Mouse (Mus musculus): ENCODE data around the gene Sbp. TPM values are rescaled to one million over a fixed set of nuclear protein-coding genes. Genes with fewer than 3 reads are reported as not detected.

The Sbp gene
- not detected for polyA plus RNA-seq (2017; shearing (Covaris generic))

GRCm38 (mm10) chr17:23941372-23941771 lies at the start of gene Sbp:
TSS of gene Sbp (plus strand) at chr17:23941672.

GRCm38 (mm10) chr17:23917158-23917557 lies 24.3 kb upstream of the Sbp start, which contains the start of gene Dcpp3:
TSS of gene Dcpp3 (plus strand) at chr17:23917458.

GRCm38 (mm10) chr17:23955174-23955573 lies 13.7 kb downstream of the Sbp start, which contains the start of gene Sbpl:
TSS of gene Sbpl (minus strand) at chr17:23955274.

DNA sequence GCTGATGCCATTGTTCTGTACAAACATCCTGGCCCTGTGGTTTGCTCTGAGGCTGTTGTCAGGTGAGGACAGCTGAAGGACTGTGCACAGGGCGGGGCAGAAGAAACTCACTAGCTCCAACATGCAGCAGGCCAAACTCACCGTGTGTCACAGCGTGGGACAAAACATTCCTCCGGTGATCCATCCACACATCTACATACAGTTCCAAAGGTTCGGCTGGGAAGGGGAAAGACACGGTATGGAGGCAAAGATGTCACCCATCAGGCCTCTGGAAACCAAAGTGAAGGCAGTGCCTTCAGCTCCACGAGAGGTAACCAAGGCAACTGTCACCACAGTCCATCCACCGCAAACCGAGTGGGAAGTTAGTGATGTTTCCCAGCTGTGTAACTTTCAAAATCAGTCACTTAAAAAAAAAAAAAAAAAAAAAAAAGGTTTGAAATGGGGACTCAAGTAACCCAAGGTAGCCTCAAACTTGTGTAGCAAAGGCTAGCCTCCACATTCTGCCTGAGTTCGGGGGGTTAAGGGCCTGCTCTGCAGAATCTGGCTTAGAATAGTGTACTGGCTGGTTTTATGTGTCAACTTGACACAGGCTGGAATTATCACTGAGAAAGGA lies 38.9 kb downstream of the Sbp start, which contains the start of gene Prss30:
Gene Prss30 (minus strand): TSS at position 270 of the 613 bp plus-strand sequence.

Other genes starting within 250 kb of the Sbp start
- gene 1520401A03Rik, start 218.9 kb upstream of the Sbp start, polyA plus RNA-seq (2017; shearing (Covaris generic)): not detected
- 19.9 TPM for gene Pkmyt1, start 215.3 kb upstream of the Sbp start, polyA plus RNA-seq (2017; shearing (Covaris generic))
- gene Paqr4, start 200.8 kb upstream of the Sbp start, polyA plus RNA-seq (2017; shearing (Covaris generic)): 8.8 TPM
- gene Kremen2, start 195.8 kb upstream of the Sbp start, polyA plus RNA-seq (2017; shearing (Covaris generic)): 5.7 TPM
- gene Flywch1, start 170.1 kb upstream of the Sbp start, polyA plus RNA-seq (2017; shearing (Covaris generic)): 31.6 TPM
- gene Flywch2, start 155.6 kb upstream of the Sbp start, polyA plus RNA-seq (2017; shearing (Covaris generic)): 4.9 TPM
- gene Srrm2, start 151.1 kb upstream of the Sbp start, polyA plus RNA-seq (2017; shearing (Covaris generic)): 454 TPM
- gene Elob, start 112.5 kb upstream of the Sbp start, polyA plus RNA-seq (2017; shearing (Covaris generic)): 708 TPM
- 0.49 TPM for gene Prss33, start 105.6 kb upstream of the Sbp start, polyA plus RNA-seq (2017; shearing (Covaris generic))
- not detected for gene Prss32, start 97.8 kb upstream of the Sbp start, polyA plus RNA-seq (2017; shearing (Covaris generic))
- 5.6 TPM for gene Prss41, start 97.5 kb upstream of the Sbp start, polyA plus RNA-seq (2017; shearing (Covaris generic))
- not detected for gene Prss21, start 73.6 kb upstream of the Sbp start, polyA plus RNA-seq (2017; shearing (Covaris generic))
- gene Dcpp1, start 60.8 kb upstream of the Sbp start, polyA plus RNA-seq (2017; shearing (Covaris generic)): not detected
- not detected for gene Dcpp2, start 60.8 kb upstream of the Sbp start, polyA plus RNA-seq (2017; shearing (Covaris generic))
- not detected for gene Dcpp3, start 24.2 kb upstream of the Sbp start, polyA plus RNA-seq (2017; shearing (Covaris generic))
- not detected for gene Sbpl, start 13.6 kb downstream of the Sbp start, polyA plus RNA-seq (2017; shearing (Covaris generic))
- 0.61 TPM for gene Prss30, start 38.9 kb downstream of the Sbp start, polyA plus RNA-seq (2017; shearing (Covaris generic))
- gene Prss22, start 56.4 kb downstream of the Sbp start, polyA plus RNA-seq (2017; shearing (Covaris generic)): not detected
- 0.88 TPM for gene Prss27, start 96.5 kb downstream of the Sbp start, polyA plus RNA-seq (2017; shearing (Covaris generic))
- gene Kctd5, start 131.8 kb downstream of the Sbp start, polyA plus RNA-seq (2017; shearing (Covaris generic)): 8.6 TPM
- 59.4 TPM for gene Pdpk1, start 209.3 kb downstream of the Sbp start, polyA plus RNA-seq (2017; shearing (Covaris generic))
- gene Amdhd2, start 222.1 kb downstream of the Sbp start, polyA plus RNA-seq (2017; shearing (Covaris generic)): 43.3 TPM
- 362 TPM for gene Atp6v0c, start 228.0 kb downstream of the Sbp start, polyA plus RNA-seq (2017; shearing (Covaris generic))

Measured in activated CD4-positive, CD25-positive, alpha-beta regulatory T cell, adult 9 weeks (primary cell).